Mouse (Mus musculus): ENCODE data around the gene Gm15155. TPM values are rescaled to one million over a fixed set of nuclear protein-coding genes. Genes with fewer than 3 reads are reported as not detected.
"Not testable (repeated sequence)": the region's sequence is repeated elsewhere in the genome, so short reads cannot be mapped to it uniquely, and the experiment has no call there.

Gene Gm15155
- polyA plus RNA-seq, 1 experiment: 0.27 TPM

GRCm38 (mm10) chrX:155623701-155624281 lies 750 bp upstream of the Gm15155 start, which contains the start of gene Ptchd1:
Gene Ptchd1 (minus strand): TSS chrX:155623814.
- TF ChIP-seq POLR2A (IDR thresholded peaks at IDR 0.05; ENCODE audit: extremely low read depth, insufficient read depth, low read length) (no peak), CTCF (IDR thresholded peaks at IDR 0.05; ENCODE audit: extremely low read depth, insufficient read depth, low read length) (no peak)
- Histone ChIP-seq H3K27ac (ENCODE audit: insufficient read depth, low read length) (peak within 1 kb of the TSS; percentile 78), H3K4me3 (ENCODE audit: insufficient read depth, low read length) (peak within 1 kb of the TSS; percentile 80), H3K4me1 (ENCODE audit: control insufficient read depth, insufficient read depth, low read length) (no peaks in the 10 kb centered on the region)

DNA sequence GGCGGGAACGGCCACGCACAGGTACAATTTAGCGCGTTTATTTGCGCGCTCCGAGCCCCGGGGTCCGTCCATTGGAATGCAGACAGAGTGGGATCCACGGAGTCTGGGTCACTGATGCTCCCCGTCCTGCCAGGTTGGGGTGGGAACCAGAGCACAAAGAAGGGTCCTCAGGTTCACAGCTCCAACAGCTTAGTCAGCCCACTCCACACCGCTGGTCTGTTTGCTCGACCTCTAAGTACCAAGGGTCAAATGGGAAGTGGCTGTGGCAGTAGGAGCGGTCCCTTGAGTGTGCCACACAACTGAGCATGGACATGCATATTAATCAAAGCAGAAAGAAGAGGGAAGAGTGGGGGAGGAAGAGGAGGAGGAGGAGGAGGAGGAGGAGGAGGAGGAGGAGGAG lies 354 bp downstream of the Gm15155 start:
- TF ChIP-seq POLR2A (IDR thresholded peaks at IDR 0.05; ENCODE audit: extremely low read depth, insufficient read depth, low read length) (no peak), CTCF (IDR thresholded peaks at IDR 0.05; ENCODE audit: extremely low read depth, insufficient read depth, low read length) (no peak)
- no peaks in the 10 kb centered on the region for H3K4me1 ChIP-seq (ENCODE audit: control insufficient read depth, insufficient read depth, low read length)
- H3K27ac ChIP-seq (ENCODE audit: insufficient read depth, low read length): peak overlapping the region; percentile 78
- peak overlapping the region; percentile 80 for H3K4me3 ChIP-seq (ENCODE audit: insufficient read depth, low read length)

GRCm38 (mm10) chrX:155625671-155626196 lies 1.2 kb downstream of the Gm15155 start:
- Histone ChIP-seq H3K4me3 (ENCODE audit: insufficient read depth, low read length) (peak overlapping the region; percentile 80), H3K27ac (ENCODE audit: insufficient read depth, low read length) (peak overlapping the region; percentile 29; the same call in 1 of the 2 replicates), H3K4me1 (ENCODE audit: control insufficient read depth, insufficient read depth, low read length) (no peaks in the 10 kb centered on the region)
- TF ChIP-seq CTCF (IDR thresholded peaks at IDR 0.05; ENCODE audit: extremely low read depth, insufficient read depth, low read length) (no peak), POLR2A (IDR thresholded peaks at IDR 0.05; ENCODE audit: extremely low read depth, insufficient read depth, low read length) (no peak)

- 0 out of 2 replicates have a peak, but pooled peaks have one; percentile 32 for TF ChIP-seq CTCF (IDR thresholded peaks at IDR 0.05; ENCODE audit: extremely low read depth, insufficient read depth, low read length)
- no peak for TF ChIP-seq POLR2A (IDR thresholded peaks at IDR 0.05; ENCODE audit: extremely low read depth, insufficient read depth, low read length)
Observed at GRCm38 (mm10) chrX:155643975-155644374, 19.4 kb downstream of the Gm15155 start.

GRCm38 (mm10) chrX:155645975-155646374 lies 21.4 kb downstream of the Gm15155 start:
- Histone ChIP-seq H3K4me3 (ENCODE audit: insufficient read depth, low read length) (no peak overlapping the region), H3K27ac (ENCODE audit: insufficient read depth, low read length) (no peak overlapping the region), H3K4me1 (ENCODE audit: control insufficient read depth, insufficient read depth, low read length) (no peaks in the 10 kb centered on the region)
- TF ChIP-seq CTCF (IDR thresholded peaks at IDR 0.05; ENCODE audit: extremely low read depth, insufficient read depth, low read length) (no peak), POLR2A (IDR thresholded peaks at IDR 0.05; ENCODE audit: extremely low read depth, insufficient read depth, low read length) (no peak)

More at GRCm38 (mm10) chrX:155643975-155644374, 19.4 kb downstream of the Gm15155 start:
- no peak overlapping the region for H3K4me3 ChIP-seq (ENCODE audit: insufficient read depth, low read length)
- no peaks in the 10 kb centered on the region for H3K4me1 ChIP-seq (ENCODE audit: control insufficient read depth, insufficient read depth, low read length)
- H3K27ac ChIP-seq (ENCODE audit: insufficient read depth, low read length): no peak overlapping the region

- H3K4me1 ChIP-seq (ENCODE audit: control insufficient read depth, insufficient read depth, low read length): no peaks in the 10 kb centered on the region
- TF ChIP-seq POLR2A (IDR thresholded peaks at IDR 0.05; ENCODE audit: extremely low read depth, insufficient read depth, low read length) (no peak), CTCF (IDR thresholded peaks at IDR 0.05; ENCODE audit: extremely low read depth, insufficient read depth, low read length) (no peak)
- no peak overlapping the region for H3K4me3 ChIP-seq (ENCODE audit: insufficient read depth, low read length)
- no peak overlapping the region for H3K27ac ChIP-seq (ENCODE audit: insufficient read depth, low read length)
Observed at GRCm38 (mm10) chrX:155657971-155658370, 33.4 kb downstream of the Gm15155 start.

DNA sequence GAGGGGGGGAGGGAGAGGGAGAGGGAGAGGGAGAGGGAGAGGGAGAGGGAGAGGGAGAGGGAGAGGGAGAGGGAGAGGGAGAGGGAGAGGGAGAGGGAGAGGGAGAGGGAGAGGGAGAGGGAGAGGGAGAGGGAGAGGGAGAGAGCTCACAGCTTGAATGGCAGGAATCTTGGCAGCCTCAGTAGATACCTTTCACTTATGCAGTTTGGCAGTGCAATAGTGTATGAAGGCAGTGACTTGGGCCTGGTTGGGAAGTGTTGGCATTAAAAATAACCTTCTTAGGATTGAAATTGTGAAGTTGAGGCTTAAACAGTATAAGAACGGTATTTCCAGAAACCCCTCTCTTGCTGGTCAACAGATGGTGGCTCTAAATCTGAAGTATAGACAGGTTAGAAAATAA lies 65.9 kb downstream of the Gm15155 start:
- H3K4me3 ChIP-seq (ENCODE audit: insufficient read depth, low read length); H3K27ac ChIP-seq (ENCODE audit: insufficient read depth, low read length); H3K4me1 ChIP-seq (ENCODE audit: control insufficient read depth, insufficient read depth, low read length): not testable (repeated sequence)

GRCm38 (mm10) chrX:155724157-155724556 lies 99.6 kb downstream of the Gm15155 start:
- H3K4me1 ChIP-seq (ENCODE audit: control insufficient read depth, insufficient read depth, low read length): no peaks in the 10 kb centered on the region
- no peak overlapping the region for H3K27ac ChIP-seq (ENCODE audit: insufficient read depth, low read length)
- no peak for TF ChIP-seq POLR2A (IDR thresholded peaks at IDR 0.05; ENCODE audit: extremely low read depth, insufficient read depth, low read length)
- TF ChIP-seq CTCF (IDR thresholded peaks at IDR 0.05; ENCODE audit: extremely low read depth, insufficient read depth, low read length): no peak
- no peak overlapping the region for H3K4me3 ChIP-seq (ENCODE audit: insufficient read depth, low read length)

GRCm38 (mm10) chrX:155728387-155728786 lies 103.8 kb downstream of the Gm15155 start:
- no peak for TF ChIP-seq CTCF (IDR thresholded peaks at IDR 0.05; ENCODE audit: extremely low read depth, insufficient read depth, low read length)
- no peak for TF ChIP-seq POLR2A (IDR thresholded peaks at IDR 0.05; ENCODE audit: extremely low read depth, insufficient read depth, low read length)
- H3K4me3 ChIP-seq (ENCODE audit: insufficient read depth, low read length): no peak overlapping the region
- H3K27ac ChIP-seq (ENCODE audit: insufficient read depth, low read length): no peak overlapping the region
- no peaks in the 10 kb centered on the region for H3K4me1 ChIP-seq (ENCODE audit: control insufficient read depth, insufficient read depth, low read length)

DNA sequence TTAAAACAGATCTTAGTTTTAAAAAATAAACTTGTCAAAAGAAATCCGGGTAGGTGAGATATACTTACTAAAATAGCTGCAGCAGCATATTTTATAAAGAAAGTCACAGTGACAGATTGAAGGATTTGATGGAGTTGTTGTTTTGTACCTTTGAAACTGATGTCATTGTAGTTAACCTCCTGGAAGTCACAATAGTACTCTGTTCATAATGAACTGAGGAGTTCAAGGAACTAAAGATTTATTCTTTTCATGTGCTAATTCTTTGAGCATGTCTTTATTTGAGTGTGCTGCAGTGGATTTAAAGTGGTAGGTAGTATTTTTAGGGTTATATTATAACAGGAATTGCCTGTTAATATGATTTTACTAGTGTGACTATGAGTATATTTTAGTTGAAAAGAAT lies 263.6 kb downstream of the Gm15155 start:
- no peak overlapping the region for H3K4me3 ChIP-seq (ENCODE audit: insufficient read depth, low read length)
- H3K4me1 ChIP-seq (ENCODE audit: control insufficient read depth, insufficient read depth, low read length): no peaks in the 10 kb centered on the region
- TF ChIP-seq CTCF (IDR thresholded peaks at IDR 0.05; ENCODE audit: extremely low read depth, insufficient read depth, low read length) (no peak), POLR2A (IDR thresholded peaks at IDR 0.05; ENCODE audit: extremely low read depth, insufficient read depth, low read length) (no peak)
- no peak overlapping the region for H3K27ac ChIP-seq (ENCODE audit: insufficient read depth, low read length)

All from cortical plate, adult 2 months (tissue).